Mouse (Mus musculus) central nervous system, embryonic 11.5 days (tissue): ENCODE data around the gene Mboat1. TPM values are rescaled to one million over a fixed set of nuclear protein-coding genes. Genes with fewer than 3 reads are reported as not detected.

ENCODE experiments used
- polyA plus RNA-seq: library from polyadenylated mRNA; depleted of rRNA; stranded (reverse); fragments of >200 nt; gene quantifications from 2 replicates; pipeline ENCODE4 v1.2.3, GENCODE M21; 2012; rRNA removed

Gene Mboat1
- polyA plus RNA-seq = 2.6 and 3.5 TPM in 2 replicates

DNA sequence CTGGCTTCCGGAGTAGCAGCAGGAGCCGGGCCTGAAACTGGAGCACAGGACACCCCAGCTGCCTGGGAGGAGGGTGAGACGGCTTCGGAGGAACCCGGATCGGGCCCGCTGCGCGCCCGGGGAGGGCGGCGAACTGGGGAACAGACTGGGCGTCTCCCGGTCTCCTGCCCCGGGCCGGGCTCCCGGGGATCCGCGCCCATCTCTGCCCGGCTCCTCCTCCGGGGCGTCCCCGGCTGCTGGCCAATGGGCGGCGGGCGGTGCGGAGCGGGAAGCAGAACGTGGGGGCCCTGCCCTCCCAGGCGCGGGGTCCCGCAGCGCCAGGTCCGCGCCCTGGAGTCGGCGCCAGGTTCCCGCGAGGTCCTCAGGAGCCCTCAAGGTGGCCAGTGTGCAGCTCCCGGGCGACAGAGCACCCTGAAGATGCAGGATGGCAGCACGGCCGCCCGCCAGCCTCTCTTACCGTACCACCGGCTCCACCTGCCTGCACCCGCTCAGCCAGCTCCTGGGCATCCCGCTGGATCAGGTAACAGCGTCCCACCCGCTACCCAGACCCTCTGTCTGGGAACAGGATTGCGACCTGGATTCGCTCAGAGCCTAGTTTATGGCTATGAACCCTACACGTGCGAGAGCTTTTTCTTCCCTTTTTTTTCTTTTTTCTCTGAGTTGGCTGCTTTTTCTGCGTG lies at the start of gene Mboat1:
Mboat1 (plus strand) TSS at position 247 of the 680 bp plus-strand sequence.

Other genes with a start within 250 kb of the Mboat1 start
- 24.8 and 31.8 TPM in 2 replicates for gene E2f3, start 150.4 kb upstream of the Mboat1 start, polyA plus RNA-seq
- gene Agtr1a, start 200.0 kb downstream of the Mboat1 start, polyA plus RNA-seq = 1.5 and 3.5 TPM in 2 replicates